Mouse (Mus musculus) common myeloid progenitor, adult 5-6 weeks (primary cell): ENCODE data around the gene Timp3. TPM values are rescaled to one million over a fixed set of nuclear protein-coding genes. Genes with fewer than 3 reads are reported as not detected.

Experiments used
- ATAC-seq: replicated peaks from 2 replicates; pipeline ENCODE4 v1.8.0; 2016; ENCODE audit warnings: low read depth, mild to moderate bottlenecking, moderate TSS enrichment, inconsistent platforms; ENCODE audit not compliant: poor library complexity, severe bottlenecking
- total RNA-seq: library from RNA; stranded (forward); fragments of 200-1000, 187-1606 nt; gene quantifications from 2 replicates; pipeline ENCODE4 v1.2.3, GENCODE M21; 2017

The Timp3 gene
- total RNA-seq = 1.9 and 3.6 TPM in 2 replicates

DNA sequence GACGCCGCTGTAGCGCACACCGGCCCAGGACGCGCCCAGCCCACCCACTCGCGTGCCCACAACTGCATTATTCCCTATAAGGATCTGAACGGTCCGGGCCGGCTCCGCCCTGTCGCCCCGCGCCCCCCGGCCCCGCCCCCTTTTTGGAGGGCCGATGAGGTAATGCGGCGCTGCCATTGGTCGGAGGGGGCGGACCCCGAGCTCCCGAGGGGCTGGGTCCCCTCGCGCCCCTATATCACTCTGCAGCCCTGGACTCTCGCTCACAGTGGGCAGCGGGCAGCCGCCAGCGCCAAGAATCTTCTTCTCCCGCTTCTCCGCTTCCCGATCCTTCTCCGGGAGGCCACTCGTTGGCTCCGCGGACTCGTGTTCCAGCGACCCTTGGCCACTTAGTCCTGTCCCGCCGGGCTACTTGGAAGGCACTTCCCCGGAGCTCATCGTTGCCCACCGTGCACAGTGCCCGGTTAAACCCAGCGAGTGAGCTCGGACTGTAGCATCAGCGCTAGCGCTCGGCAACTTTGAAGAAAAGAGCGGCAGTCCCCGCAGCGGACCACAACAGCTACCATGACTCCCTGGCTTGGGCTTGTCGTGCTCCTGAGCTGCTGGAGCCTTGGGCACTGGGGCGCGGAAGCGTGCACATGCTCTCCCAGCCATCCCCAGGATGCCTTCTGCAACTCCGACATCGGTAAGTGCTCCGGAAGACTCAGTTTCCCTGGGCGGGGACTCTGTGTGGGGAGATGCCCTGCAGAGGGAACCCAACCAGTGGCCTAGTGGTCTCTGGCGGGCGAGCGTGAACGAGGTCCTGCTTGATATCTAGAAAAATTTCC, at the start of gene Timp3:
Timp3 (plus strand) TSS at position 80 of the 824 bp plus-strand sequence.
- ATAC-seq = peak; percentile 18

- no peak for ATAC-seq
Measured at GRCm38 (mm10) chr10:86256221-86256620, 44.0 kb upstream of the Timp3 start.

DNA sequence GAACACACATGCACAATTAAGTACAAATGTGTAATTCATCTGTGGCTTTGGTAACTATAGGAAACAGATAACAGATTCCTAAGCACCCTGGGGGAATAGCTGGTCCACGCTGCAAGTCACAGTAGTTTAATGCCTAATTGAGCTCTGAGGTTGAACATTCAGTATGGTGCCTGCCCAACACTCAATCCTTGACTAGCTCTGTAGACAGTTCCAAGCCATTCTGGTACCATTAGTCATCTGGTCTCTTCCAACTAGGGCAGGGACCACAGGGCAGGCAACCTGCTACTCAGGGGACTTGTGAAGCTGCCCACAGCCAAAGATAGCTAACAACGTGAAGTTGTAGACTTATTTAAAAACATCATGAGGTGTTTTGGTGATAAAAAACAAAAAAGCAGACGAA, 43.1 kb upstream of the Timp3 start:
- ATAC-seq = no peak

DNA sequence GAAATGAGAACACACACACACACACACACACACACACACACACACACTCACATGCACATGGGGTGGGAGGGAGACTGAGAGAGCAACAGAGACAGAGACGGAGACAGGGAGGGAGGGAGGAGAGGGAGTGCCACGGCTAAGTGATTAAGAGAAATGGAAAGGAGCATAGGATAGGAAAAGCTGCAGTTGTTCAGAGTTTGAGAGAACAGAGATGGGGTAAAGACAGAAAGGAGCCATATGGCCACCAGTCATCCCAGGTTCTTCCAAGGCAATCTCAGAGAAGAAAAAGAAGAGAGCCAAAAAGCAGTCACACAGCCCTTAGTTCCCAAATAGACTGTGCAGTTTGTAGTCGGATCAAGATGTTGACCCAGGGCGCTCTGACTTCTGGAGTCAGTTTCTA, 42.1 kb upstream of the Timp3 start:
- ATAC-seq = no peak

GRCm38 (mm10) chr10:86258992-86259391, 41.2 kb upstream of the Timp3 start:
- ATAC-seq = no peak

- no peak for ATAC-seq
Measured at GRCm38 (mm10) chr10:86261725-86262124, 38.4 kb upstream of the Timp3 start.

DNA sequence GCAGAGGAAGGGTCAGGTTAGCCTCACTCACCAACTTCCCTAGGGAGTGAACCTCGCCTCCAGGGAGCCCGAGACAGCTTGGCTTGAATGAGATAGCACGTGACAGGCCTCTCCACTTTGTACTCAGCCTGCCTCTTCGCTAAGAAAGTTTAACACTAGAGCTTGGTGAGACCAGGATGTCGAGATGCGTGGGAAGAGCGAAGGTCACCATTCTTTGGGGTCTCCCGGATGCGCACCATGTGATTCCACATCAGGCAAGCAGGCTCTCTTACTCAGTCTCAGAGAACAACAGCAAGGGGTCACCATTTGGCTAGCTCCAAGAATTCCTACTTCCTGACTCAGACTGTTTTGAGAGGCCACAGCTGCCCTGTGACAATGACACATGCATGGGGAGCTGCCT, 35.6 kb upstream of the Timp3 start:
- ATAC-seq = no peak

DNA sequence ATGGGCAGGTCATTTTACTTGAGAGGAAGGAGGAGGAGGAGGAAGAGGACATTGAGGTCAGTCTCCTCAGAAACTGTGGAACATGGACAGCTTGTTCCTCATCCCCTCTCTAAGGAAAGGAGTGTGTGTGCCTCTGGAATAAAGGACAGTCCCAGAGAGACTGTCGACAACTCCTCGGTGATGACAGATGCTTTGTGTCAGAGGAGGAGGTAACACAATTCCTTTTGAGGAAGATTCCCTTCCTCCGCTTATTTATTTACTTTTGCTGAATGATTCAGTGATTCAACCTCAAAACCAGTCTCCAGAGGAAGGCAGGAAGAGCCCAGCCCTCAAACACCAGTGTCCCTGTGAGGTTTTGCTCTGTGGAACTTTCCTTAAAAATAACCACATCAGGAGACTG, 29.9 kb upstream of the Timp3 start:
- no peak for ATAC-seq

DNA sequence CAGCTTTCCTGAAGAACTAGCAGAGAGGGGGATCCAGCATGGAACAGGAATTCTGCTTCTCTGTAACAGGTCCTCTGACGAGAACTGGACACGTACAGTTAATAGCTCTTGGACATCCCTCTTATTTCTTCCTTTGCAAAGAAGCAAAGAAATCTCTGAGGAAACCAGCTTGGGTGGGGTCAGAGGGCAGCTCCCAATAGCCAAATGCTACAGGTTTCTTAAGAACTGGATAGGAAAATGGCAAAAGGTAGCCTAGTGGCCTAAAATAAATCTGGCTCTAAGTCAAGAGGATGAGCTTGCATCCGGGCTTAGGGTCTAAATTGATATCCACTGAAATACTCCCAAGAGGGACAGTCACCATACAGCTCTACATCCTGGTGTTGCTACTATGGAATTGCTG, 27.3 kb upstream of the Timp3 start:
- ATAC-seq = no peak

GRCm38 (mm10) chr10:86273410-86274191, 26.6 kb upstream of the Timp3 start:
- ATAC-seq = peak; percentile 62

DNA sequence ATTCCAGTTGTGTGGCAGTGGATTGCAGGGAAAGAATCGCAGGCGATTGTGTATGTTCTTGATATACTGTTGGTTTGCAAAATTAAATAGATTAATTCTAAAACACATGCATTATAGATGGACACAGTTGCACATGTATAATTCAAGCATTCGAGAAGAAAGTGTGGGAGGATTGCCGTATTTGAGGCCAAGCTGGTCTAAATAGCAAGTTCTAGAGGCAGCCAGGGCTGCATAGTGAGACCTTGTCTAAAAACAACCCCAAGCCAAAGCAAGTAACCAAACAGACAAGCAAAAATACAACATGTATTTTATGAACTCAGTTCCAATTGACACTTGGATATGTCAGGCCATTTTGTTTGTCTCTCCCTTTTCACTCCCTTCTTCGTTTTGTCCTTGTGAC, 24.6 kb upstream of the Timp3 start:
- ATAC-seq = no peak

DNA sequence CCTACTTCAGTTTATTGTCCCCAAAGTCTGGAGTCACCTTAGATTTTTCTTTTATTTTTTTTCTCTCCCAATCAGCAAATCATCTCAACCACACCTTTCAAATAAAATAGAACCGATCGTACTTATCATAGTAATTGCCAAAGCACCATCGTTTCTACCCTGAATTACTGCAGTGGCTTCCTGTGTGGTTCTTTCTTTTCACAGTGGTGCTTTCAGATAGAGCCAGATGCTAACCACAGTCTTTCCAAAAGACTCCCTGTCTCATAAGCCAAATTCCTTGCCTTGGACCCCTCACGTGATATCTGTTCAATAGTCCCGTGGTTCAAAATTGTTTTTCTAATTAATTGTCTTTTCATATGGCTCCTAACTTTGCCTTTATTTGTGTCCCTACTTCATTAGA, 22.8 kb upstream of the Timp3 start:
- peak; percentile 75 for ATAC-seq

- ATAC-seq = no peak
Measured at GRCm38 (mm10) chr10:86278481-86278880, 21.7 kb upstream of the Timp3 start.

GRCm38 (mm10) chr10:86279579-86280168, 20.5 kb upstream of the Timp3 start:
- no peak for ATAC-seq

GRCm38 (mm10) chr10:86281238-86281637, 18.9 kb upstream of the Timp3 start:
- no peak for ATAC-seq

- ATAC-seq = no peak
Measured at GRCm38 (mm10) chr10:86286508-86286907, 13.7 kb upstream of the Timp3 start.

- ATAC-seq = no peak
Measured at GRCm38 (mm10) chr10:86290109-86290771, 9.9 kb upstream of the Timp3 start.

GRCm38 (mm10) chr10:86293880-86294279, 6.3 kb upstream of the Timp3 start:
- no peak for ATAC-seq

- 0 out of 2 replicates have a peak, but pooled peaks have one; percentile 20 for ATAC-seq
Measured at GRCm38 (mm10) chr10:86294599-86295365, 5.4 kb upstream of the Timp3 start.
